Mouse (Mus musculus) intestine, postnatal 0 days (tissue): ENCODE results near the gene Samd4. TPM values are rescaled to one million over a fixed set of nuclear protein-coding genes. Genes with fewer than 3 reads are reported as not detected.
A peak's percentile ranks its signal among the peaks of the same experiment; 100 is the strongest.

ENCODE experiments used
- ATAC-seq: fragments of 200-750 bp; cut with Nextera tagmentation; 2 replicates; pipeline ENCODE4 v1.8.0; 2017; ENCODE audit warnings: mild to moderate bottlenecking, moderate TSS enrichment, moderate library complexity
- H3K27ac ChIP-seq: fragments of 300-500 bp; sonication (generic); 2 replicates; pipeline ENCODE4 v1.5.1; 2014; ENCODE audit warnings: mild to moderate bottlenecking, low read depth, low read length, moderate library complexity
- H3K27me3 ChIP-seq: fragments of 300-500 bp; sonication (generic); replicated peaks from 2 replicates; pipeline ENCODE4 v1.6.1; 2014; ENCODE audit warnings: low read length, mixed read lengths; ENCODE audit not compliant: control insufficient read depth, insufficient read depth
- H3K36me3 ChIP-seq: fragments of 300-500 bp; sonication (generic); 2 replicates; pipeline ENCODE4 v1.6.1; 2014; ENCODE audit warnings: mild to moderate bottlenecking, moderate library complexity; ENCODE audit not compliant: control insufficient read depth, insufficient read depth
- H3K4me1 ChIP-seq: fragments of 300-500 bp; sonication (generic); replicated peaks from 2 replicates; pipeline ENCODE4 v1.6.1; 2014; ENCODE audit warnings: antibody characterized with exemption, low read length, mixed read lengths; ENCODE audit not compliant: control insufficient read depth, insufficient read depth
- H3K4me2 ChIP-seq: fragments of 300-500 bp; sonication (generic); replicated peaks from 2 replicates; pipeline ENCODE4 v1.6.1; 2014; ENCODE audit warnings: low read depth, mild to moderate bottlenecking, moderate library complexity
- H3K4me3 ChIP-seq: fragments of 300-500 bp; sonication (generic); 2 replicates; pipeline ENCODE4 v1.5.1; 2014; ENCODE audit warnings: low read depth, low read length
- H3K9ac ChIP-seq: fragments of 300-500 bp; sonication (generic); 2 replicates; pipeline ENCODE4 v1.6.1; 2014; ENCODE audit warnings: mild to moderate bottlenecking, low read depth, low read length
- H3K9me3 ChIP-seq: fragments of 300-500 bp; sonication (generic); 2 replicates; pipeline ENCODE4 v1.6.1; 2016; ENCODE audit warnings: mixed run types; ENCODE audit not compliant: control insufficient read depth
- CTCF ChIP-seq: sonication (generic); IDR thresholded peaks from 2 replicates; pipeline ENCODE4 v1.5.1; 2016; ENCODE audit warnings: low read depth, mild to moderate bottlenecking, control low read depth, antibody characterized with exemption, moderate library complexity
- WGBS: fragments of 180-500 bp; shearing (Covaris S2); extraction: QIAGEN DNeasy Blood & Tissue Kit; methylation state at CpG from one replicate; pipeline ENCODE4 v1.1.7; 2014; 5-methylcytosine and 5-hydroxymethylcytosine counted together
- polyA plus RNA-seq: library from polyadenylated mRNA; unstranded; fragments of >200 nt; fragmentation: Nextera tagmentation; extraction: Ambion mirVana; gene quantifications from 2 replicates; pipeline ENCODE4 v1.2.1, GENCODE M21; 2015

The Samd4 gene
- polyA plus RNA-seq = 3.1 TPM in 2 replicates

DNA sequence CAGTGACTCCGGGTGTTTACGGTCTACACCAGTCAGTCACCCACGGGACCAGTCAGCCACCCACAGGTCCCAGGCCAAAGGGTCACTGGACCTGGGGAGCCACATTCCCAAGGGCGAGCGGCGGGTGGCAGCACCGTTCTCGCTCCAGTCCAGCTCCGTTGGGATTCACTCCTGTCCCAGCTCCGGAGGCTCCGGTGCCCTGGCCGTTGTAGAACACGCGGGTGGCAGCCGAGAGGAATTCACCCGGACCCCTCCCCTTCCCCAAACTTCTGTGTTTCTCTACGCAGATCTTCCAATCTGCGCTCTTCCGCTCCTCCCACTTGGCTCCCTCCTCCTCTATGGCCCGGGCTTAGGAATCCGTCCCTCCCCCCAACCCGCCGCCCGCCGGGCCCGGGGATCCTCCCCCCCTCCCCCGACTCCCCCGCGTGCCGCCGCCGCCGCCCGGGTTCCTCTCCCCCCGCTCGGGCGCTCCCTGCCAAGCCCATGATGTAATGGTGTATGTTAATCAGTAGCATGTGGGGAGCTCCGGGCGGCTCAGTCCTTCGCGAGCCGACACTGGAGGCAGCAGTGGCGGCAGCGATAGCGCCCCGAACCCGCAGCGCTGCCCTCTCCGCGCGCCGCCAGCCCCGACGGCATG is at the start of gene Samd4:
Gene Samd4 (plus strand): TSS at position 424 of the 637 bp plus-strand sequence.
- ATAC-seq = peak; percentile 78
- H3K4me1 ChIP-seq = no peaks in the 10 kb centered on the region
- peak within 1 kb of the TSS; percentile 98 for H3K4me2 ChIP-seq
- 1% methylated on average over 43 of the region's 54 CpGs for WGBS
- H3K9ac ChIP-seq = peak within 1 kb of the TSS; percentile 62
- TF ChIP-seq CTCF = peak; percentile 65
- peak within 1 kb of the TSS; percentile 64 for H3K4me3 ChIP-seq
- H3K27me3 ChIP-seq = peaks cover 4% of the 10 kb centered on the region; the same call in 1 of the 2 replicates
- H3K27ac ChIP-seq = peak within 1 kb of the TSS; percentile 46
- H3K36me3 ChIP-seq = no peaks in the 10 kb centered on the region
- no peaks in the 10 kb centered on the region for H3K9me3 ChIP-seq

DNA sequence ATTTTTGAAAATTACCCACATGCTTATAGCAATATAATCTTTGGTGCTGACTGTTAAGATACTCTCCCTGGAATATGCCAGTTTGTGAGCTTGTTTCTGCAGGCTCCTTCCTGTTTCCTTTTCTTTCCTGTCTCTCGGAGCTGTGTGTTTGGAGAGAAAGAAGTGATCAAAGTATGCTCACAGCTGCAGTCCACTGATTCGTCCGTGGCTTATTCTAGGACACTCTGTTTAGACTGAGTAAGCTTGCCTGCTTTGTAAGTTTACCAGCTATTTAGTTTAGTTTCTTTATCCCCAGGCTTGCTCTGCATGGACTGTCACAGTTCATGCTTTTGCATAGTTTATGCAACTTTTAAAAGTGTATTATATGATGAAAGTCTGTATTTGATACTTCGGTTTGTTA is 43.3 kb upstream of the Samd4 start:
- no peaks in the 10 kb centered on the region for H3K9me3 ChIP-seq
- H3K4me2 ChIP-seq = no peak overlapping the region
- H3K4me1 ChIP-seq = no peaks in the 10 kb centered on the region
- 50% methylated on average over 4 of the region's 4 CpGs for WGBS
- no peak for ATAC-seq
- H3K9ac ChIP-seq = no peak overlapping the region
- no peak overlapping the region for H3K4me3 ChIP-seq
- H3K36me3 ChIP-seq = peaks cover 23% of the 10 kb centered on the region
- H3K27ac ChIP-seq = no peak overlapping the region
- no peak for TF ChIP-seq CTCF
- no peaks in the 10 kb centered on the region for H3K27me3 ChIP-seq

DNA sequence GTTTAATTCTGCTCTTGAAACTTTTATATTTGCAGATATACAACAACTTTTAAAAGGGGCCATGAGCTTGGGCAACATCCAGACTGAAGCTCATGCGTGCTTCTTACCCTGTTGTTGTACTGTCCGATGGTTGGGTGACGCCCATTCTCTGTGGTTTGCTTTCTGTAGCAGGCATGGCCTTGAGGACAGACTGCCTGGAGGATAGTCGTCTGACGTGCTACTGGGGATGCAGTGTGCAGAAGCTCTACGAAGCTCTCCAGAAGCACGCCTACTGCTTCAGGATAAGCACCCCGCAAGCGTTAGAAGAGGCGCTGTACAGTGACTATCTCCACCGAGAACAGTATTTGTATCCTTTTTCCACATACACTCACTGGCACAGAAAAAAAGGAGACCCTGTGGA is 36.9 kb upstream of the Samd4 start:
- TF ChIP-seq CTCF = no peak
- Histone ChIP-seq H3K9me3 (no peaks in the 10 kb centered on the region), H3K4me2 (no peak overlapping the region), H3K4me1 (no peaks in the 10 kb centered on the region), H3K9ac (no peak overlapping the region), H3K4me3 (no peak overlapping the region), H3K27ac (no peak overlapping the region), H3K36me3 (peaks cover 17% of the 10 kb centered on the region), H3K27me3 (no peaks in the 10 kb centered on the region)
- no peak for ATAC-seq
- WGBS = 92% methylated on average over 11 of the region's 11 CpGs

DNA sequence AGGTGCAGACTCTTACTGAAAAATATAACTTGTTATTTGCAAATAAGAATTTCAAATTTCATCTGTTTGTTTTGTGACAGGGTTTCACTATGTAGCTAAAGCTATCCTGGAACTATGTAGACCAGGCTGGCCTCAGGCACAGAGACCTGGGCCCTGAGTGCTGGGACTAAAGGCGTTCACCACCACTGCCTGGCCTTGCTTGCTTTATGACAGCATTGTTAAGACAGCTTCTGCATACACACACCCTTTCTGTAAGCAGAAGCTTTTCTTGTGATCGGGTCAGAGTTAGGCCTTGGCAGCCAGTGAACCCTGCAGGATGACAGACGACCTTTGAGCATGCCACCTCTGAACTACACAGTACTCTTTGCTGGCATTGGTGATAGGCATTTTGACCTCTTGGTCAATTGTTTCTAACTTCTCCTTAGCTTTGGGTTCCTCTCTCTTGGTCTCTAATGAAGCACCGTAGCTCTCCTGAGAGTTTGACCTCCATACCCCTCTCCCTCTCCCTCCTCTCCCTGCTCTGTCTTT is 34.5 kb upstream of the Samd4 start:
- no peaks in the 10 kb centered on the region for H3K4me1 ChIP-seq
- no peaks in the 10 kb centered on the region for H3K9me3 ChIP-seq
- H3K9ac ChIP-seq = no peak overlapping the region
- no peaks in the 10 kb centered on the region; the same call in 1 of the 2 replicates for H3K36me3 ChIP-seq
- H3K4me2 ChIP-seq = no peak overlapping the region
- H3K27ac ChIP-seq = no peak overlapping the region
- peak; percentile 36; the same call in 1 of the 2 replicates for ATAC-seq
- 64% methylated on average over 4 of the region's 4 CpGs for WGBS
- no peak for TF ChIP-seq CTCF
- H3K27me3 ChIP-seq = no peaks in the 10 kb centered on the region
- no peak overlapping the region for H3K4me3 ChIP-seq

DNA sequence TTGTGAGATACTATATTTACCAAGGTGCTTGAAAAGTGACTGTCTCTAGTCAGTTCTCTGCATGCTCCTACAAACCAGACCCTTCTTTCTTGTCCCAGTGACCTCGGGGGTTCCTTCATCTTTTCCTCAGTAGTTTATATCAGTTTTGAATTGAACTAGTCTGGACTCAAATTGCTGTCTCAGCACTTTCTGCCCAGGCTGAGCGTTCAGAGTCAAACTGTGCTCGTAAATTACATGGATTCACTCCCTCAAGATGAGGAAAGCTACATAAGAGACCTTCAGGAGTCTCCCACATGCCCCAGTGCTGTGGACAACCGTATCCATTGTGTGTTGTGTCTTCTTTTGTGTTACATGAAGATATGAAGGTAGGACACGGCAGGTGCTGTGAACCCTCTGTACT is 33.9 kb upstream of the Samd4 start:
- TF ChIP-seq CTCF = no peak

DNA sequence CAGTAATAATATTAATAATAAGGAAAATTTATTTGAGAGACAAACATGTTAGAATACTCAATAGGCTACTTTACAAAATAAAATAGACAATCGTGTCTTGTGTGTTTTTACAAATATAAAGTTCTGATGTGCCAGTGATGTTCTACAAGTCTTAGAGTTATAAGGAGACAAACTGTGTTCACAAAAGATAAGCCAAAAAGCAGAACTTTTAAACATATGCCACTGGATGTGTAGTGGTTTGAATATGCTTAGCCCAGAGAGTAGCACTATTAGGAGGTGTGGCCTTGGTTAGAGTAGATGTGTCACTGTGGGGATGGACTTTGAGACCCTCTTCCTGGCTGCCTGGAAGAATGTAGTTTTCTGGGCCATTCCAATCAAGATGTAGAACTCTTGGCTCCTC is 32.9 kb upstream of the Samd4 start:
- 0 out of 2 replicates have a peak, but pooled peaks have one; percentile 41 for ATAC-seq
- Histone ChIP-seq H3K4me2 (no peak overlapping the region), H3K36me3 (peaks cover 2% of the 10 kb centered on the region), H3K9me3 (no peaks in the 10 kb centered on the region), H3K27me3 (no peaks in the 10 kb centered on the region), H3K4me3 (no peak overlapping the region), H3K9ac (no peak overlapping the region), H3K4me1 (no peaks in the 10 kb centered on the region), H3K27ac (no peak overlapping the region)
- 89% methylated on average over 1 of the region's 1 CpGs for WGBS
- TF ChIP-seq CTCF = no peak

More for the DNA sequence above, 33.9 kb upstream of the Samd4 start:
- H3K27ac ChIP-seq = no peak overlapping the region
- H3K27me3 ChIP-seq = no peaks in the 10 kb centered on the region
- no peaks in the 10 kb centered on the region for H3K9me3 ChIP-seq
- H3K4me1 ChIP-seq = no peaks in the 10 kb centered on the region
- no peak overlapping the region for H3K9ac ChIP-seq
- H3K4me3 ChIP-seq = no peak overlapping the region
- ATAC-seq = no peak
- no peak overlapping the region for H3K4me2 ChIP-seq
- H3K36me3 ChIP-seq = no peaks in the 10 kb centered on the region; the same call in none of the 2 replicates
- WGBS = 73% methylated on average over 5 of the region's 5 CpGs
